Mouse (Mus musculus): ENCODE results near the gene Adcy1. TPM values are rescaled to one million over a fixed set of nuclear protein-coding genes. Genes with fewer than 3 reads are reported as not detected.

Adcy1 gene
- polyA plus RNA-seq, 1 experiment from 2014 or later: 2.5 TPM

Other genes starting within 250 kb of the Adcy1 start
- not detected in 2 replicates for gene Gm11983, start 225.8 kb upstream of the Adcy1 start, polyA plus RNA-seq (2014; fragmentation: Nextera tagmentation; extraction: Ambion mirVana)
- gene Gm11985, start 125.1 kb downstream of the Adcy1 start, polyA plus RNA-seq (2014; fragmentation: Nextera tagmentation; extraction: Ambion mirVana): not detected in 2 replicates
- 0.40 and 0.52 TPM in 2 replicates for gene Igfbp1, start 134.3 kb downstream of the Adcy1 start, polyA plus RNA-seq (2014; fragmentation: Nextera tagmentation; extraction: Ambion mirVana)
- gene Igfbp3, start 150.4 kb downstream of the Adcy1 start, polyA plus RNA-seq (2014; fragmentation: Nextera tagmentation; extraction: Ambion mirVana): 258 and 266 TPM in 2 replicates